ENCODE assay signal across 25 mouse cellular contexts in the genomic region with DNA sequence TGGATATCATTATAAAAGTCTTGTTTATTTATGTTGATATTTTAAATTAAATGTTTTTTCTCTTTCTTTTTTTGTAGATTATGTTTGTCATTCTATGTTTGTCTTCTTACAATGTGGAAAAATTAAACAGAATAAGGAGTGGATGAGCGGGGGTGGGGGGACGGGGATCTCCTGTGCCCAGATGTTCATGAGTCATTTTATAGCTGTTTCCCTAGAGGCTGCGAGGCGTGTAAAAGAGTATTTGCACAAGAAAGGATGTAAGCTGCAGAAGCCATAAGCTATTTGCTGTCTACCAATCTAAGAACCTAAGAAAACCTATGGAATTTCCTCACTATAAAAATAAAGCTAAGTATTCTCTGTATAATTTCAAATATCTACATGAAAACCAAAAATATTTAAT.
"Had no signal": no experiment of that assay in that cellular context is flagged by ENCODE, and none has a peak within 500 bp of the region (broad histone marks: within the 10 kb centered on the region; RNA-seq: fewer than 3 reads in every experiment).

No protein-coding gene starts in this region.

- DNase-seq: gastrocnemius, adult 2 months; gastrocnemius, postnatal 10 days; gastrocnemius, postnatal 25 days; heart, adult 18-20 months; heart, postnatal 10 days; heart, postnatal 4 days; kidney, adult 18-20 months; kidney, adult 8-10 months; kidney, postnatal 10 days; kidney, postnatal 25 days; kidney, postnatal 4 days; liver; liver, embryonic 13.5 days had no signal

- H3K9ac ChIP-seq: heart, embryonic 12.5 days; hindbrain, embryonic 12.5 days; hindbrain, embryonic 15.5 days; limb, embryonic 12.5 days; liver, embryonic 13.5 days had no signal

- H3K4me2 ChIP-seq: heart, embryonic 12.5 days; hindbrain, embryonic 12.5 days; hindbrain, embryonic 15.5 days; limb, embryonic 12.5 days; liver, embryonic 11.5 days; liver, embryonic 13.5 days had no signal

- H3K27ac ChIP-seq: gastrocnemius, adult 2 months; heart, embryonic 10.5 days; hindbrain, embryonic 10.5 days; hindbrain, embryonic 12.5 days; hindbrain, embryonic 15.5 days; hindbrain, postnatal 0 days; layer of hippocampus, adult 2 months; left cerebral cortex, adult 2 months; limb, embryonic 10.5 days; limb, embryonic 12.5 days; liver, embryonic 13.5 days had no signal

- ATAC-seq: hindbrain, postnatal 0 days; intestine, embryonic 16.5 days had no signal

- H3K36me3 ChIP-seq: heart, embryonic 10.5 days; heart, embryonic 12.5 days; hindbrain, embryonic 10.5 days; hindbrain, embryonic 12.5 days; hindbrain, embryonic 15.5 days; limb, embryonic 10.5 days; limb, embryonic 12.5 days; liver, embryonic 13.5 days had no signal

- H3K9me3 ChIP-seq: heart, embryonic 10.5 days; heart, embryonic 12.5 days; hindbrain, embryonic 10.5 days; hindbrain, embryonic 12.5 days; hindbrain, embryonic 15.5 days; limb, embryonic 10.5 days; limb, embryonic 12.5 days; liver, embryonic 13.5 days had no signal

- H3K27me3 ChIP-seq: heart, embryonic 12.5 days; hindbrain, embryonic 12.5 days; hindbrain, embryonic 15.5 days; limb, embryonic 12.5 days; liver, embryonic 13.5 days had no signal

- H3K4me3 ChIP-seq: gastrocnemius, adult 2 months; heart, embryonic 10.5 days; heart, embryonic 12.5 days; hindbrain, embryonic 10.5 days; hindbrain, embryonic 12.5 days; hindbrain, embryonic 15.5 days; layer of hippocampus, adult 2 months; left cerebral cortex, adult 2 months; limb, embryonic 10.5 days; limb, embryonic 12.5 days; liver, embryonic 13.5 days had no signal

- H3K4me1 ChIP-seq: heart, embryonic 10.5 days; hindbrain, embryonic 10.5 days; hindbrain, embryonic 12.5 days; hindbrain, embryonic 15.5 days; limb, embryonic 10.5 days; liver, embryonic 13.5 days had no signal
